In the genomic region with DNA sequence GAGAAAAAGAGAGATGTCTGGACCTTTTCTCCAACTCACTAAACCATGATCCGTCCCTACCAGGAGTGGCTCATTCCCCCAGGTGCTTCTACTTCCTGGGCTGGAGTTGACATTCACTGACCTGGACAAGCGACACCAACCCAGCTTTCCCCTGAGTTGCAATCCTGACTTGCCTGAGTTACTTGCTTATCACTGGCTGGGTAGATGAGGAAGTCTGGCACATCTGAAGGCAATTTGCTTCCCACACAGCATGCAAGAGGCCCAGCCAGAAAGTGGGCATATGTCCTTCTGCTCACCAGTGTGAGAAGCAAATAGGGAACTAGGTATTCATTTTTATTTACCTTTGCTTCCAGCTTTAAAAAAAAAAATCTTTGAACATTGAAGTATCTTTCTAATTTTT, we compare ENCODE assay signal across 8 mouse cellular contexts.
"Had no signal": no experiment of that assay in that cellular context is flagged by ENCODE, and none has a peak within 500 bp of the region (broad histone marks: within the 10 kb centered on the region; RNA-seq: fewer than 3 reads in every experiment).

No protein-coding gene starts in this region.

- DNase-seq: kidney, postnatal 14 days; lung, adult 2 months; lung, postnatal 4 days; midbrain, embryonic 14.5 days; right cerebral cortex, postnatal 4 days; spleen, adult 18-20 months; thymus, adult 18-20 months; thymus, postnatal 14 days had no signal
